Mouse (Mus musculus): ENCODE data around the gene Nkain2. TPM values are rescaled to one million over a fixed set of nuclear protein-coding genes. Genes with fewer than 3 reads are reported as not detected.
"Not testable (repeated sequence)": the region's sequence is repeated elsewhere in the genome, so short reads cannot be mapped to it uniquely, and the experiment has no call there.

The Nkain2 gene
- polyA plus RNA-seq, 1 experiment from 2014 or later, result 0.04 TPM

GRCm38 (mm10) chr10:32058251-32058650, 832.0 kb downstream of the Nkain2 start:
- TF ChIP-seq CTCF (IDR thresholded peaks at IDR 0.05), result no peak
- DNase-seq (ENCODE audit: low read depth, low spot score), result no peak
- ATAC-seq, result no peak
- in situ Hi-C loops (cut with MboI; ENCODE audit: low pct_unique_long_range_greater_than_20kb), result no loop called here
- no peaks in the 10 kb centered on the region for H3K27me3 ChIP-seq
- POLR2A ChIA-PET, result interaction anchor here (0.6 kb wide), 1 partner anchor 802 kb away, joined by 4 read pairs; no protein-coding TSS in a partner anchor
- CTCF ChIA-PET, result no interaction called here

GRCm38 (mm10) chr10:32052546-32053295, 837.5 kb downstream of the Nkain2 start:
- no peak for ATAC-seq
- no peak for DNase-seq (ENCODE audit: low read depth, low spot score)
- no peak for TF ChIP-seq CTCF (IDR thresholded peaks at IDR 0.05)
- POLR2A ChIA-PET, result no interaction called here
- CTCF ChIA-PET, result no interaction called here
- no peaks in the 10 kb centered on the region for H3K27me3 ChIP-seq
- in situ Hi-C loops (cut with MboI; ENCODE audit: low pct_unique_long_range_greater_than_20kb), result no loop called here

- in situ Hi-C loops (cut with MboI; ENCODE audit: low pct_unique_long_range_greater_than_20kb), result no loop called here
- no peak for ATAC-seq
- no peak for DNase-seq (ENCODE audit: low read depth, low spot score)
- H3K27me3 ChIP-seq, result no peaks in the 10 kb centered on the region
- ChIA-PET POLR2A (no interaction called here), CTCF (no interaction called here)
- TF ChIP-seq CTCF (IDR thresholded peaks at IDR 0.05), result no peak
These were observed 838.2 kb downstream of the Nkain2 start for GRCm38 (mm10) chr10:32052045-32052444.

- CTCF ChIA-PET, result no interaction called here
- DNase-seq (ENCODE audit: low read depth, low spot score), result no peak
- POLR2A ChIA-PET, result interaction anchor here (0.5 kb wide), 1 partner anchor 82 kb away, joined by 3 read pairs; no protein-coding TSS in a partner anchor
- ATAC-seq, result no peak
- H3K27me3 ChIP-seq, result no peaks in the 10 kb centered on the region
- TF ChIP-seq CTCF (IDR thresholded peaks at IDR 0.05), result no peak
- in situ Hi-C loops (cut with MboI; ENCODE audit: low pct_unique_long_range_greater_than_20kb), result no loop called here
These were observed 860.3 kb downstream of the Nkain2 start for GRCm38 (mm10) chr10:32029996-32030395.

- TF ChIP-seq CTCF (IDR thresholded peaks at IDR 0.05), result no peak
- ATAC-seq, result no peak
- CTCF ChIA-PET, result no interaction called here
- no peak for DNase-seq (ENCODE audit: low read depth, low spot score)
- in situ Hi-C loops (cut with MboI; ENCODE audit: low pct_unique_long_range_greater_than_20kb), result no loop called here
- H3K27me3 ChIP-seq, result no peaks in the 10 kb centered on the region
- POLR2A ChIA-PET, result no interaction called here
These were observed 871.9 kb downstream of the Nkain2 start for GRCm38 (mm10) chr10:32018385-32018784.

GRCm38 (mm10) chr10:32001216-32001753, 889.0 kb downstream of the Nkain2 start:
- ChIA-PET CTCF (no interaction called here), POLR2A (no interaction called here)
- TF ChIP-seq CTCF (IDR thresholded peaks at IDR 0.05), result no peak
- no peak for ATAC-seq
- in situ Hi-C loops (cut with MboI; ENCODE audit: low pct_unique_long_range_greater_than_20kb), result no loop called here
- H3K27me3 ChIP-seq, result no peaks in the 10 kb centered on the region
- no peak for DNase-seq (ENCODE audit: low read depth, low spot score)

- no peak for ATAC-seq
- no peaks in the 10 kb centered on the region for H3K27me3 ChIP-seq
- POLR2A ChIA-PET, result no interaction called here
- in situ Hi-C loops (cut with MboI; ENCODE audit: low pct_unique_long_range_greater_than_20kb), result no loop called here
- no peak for DNase-seq (ENCODE audit: low read depth, low spot score)
- no peak for TF ChIP-seq CTCF (IDR thresholded peaks at IDR 0.05)
- CTCF ChIA-PET, result interaction anchor here (1.9 kb wide), 1 partner anchor 17 kb away, joined by 3 read pairs; no protein-coding TSS in a partner anchor
These were observed 897.1 kb downstream of the Nkain2 start for GRCm38 (mm10) chr10:31993205-31993604.

GRCm38 (mm10) chr10:31978387-31978786, 911.9 kb downstream of the Nkain2 start:
- POLR2A ChIA-PET, result no interaction called here
- no peaks in the 10 kb centered on the region for H3K27me3 ChIP-seq
- in situ Hi-C loops (cut with MboI; ENCODE audit: low pct_unique_long_range_greater_than_20kb), result no loop called here
- no peak for TF ChIP-seq CTCF (IDR thresholded peaks at IDR 0.05)
- no peak for ATAC-seq
- CTCF ChIA-PET, result no interaction called here
- DNase-seq (ENCODE audit: low read depth, low spot score), result no peak

- DNase-seq (ENCODE audit: low read depth, low spot score) (no peak), ATAC-seq (no peak)
- in situ Hi-C loops (cut with MboI; ENCODE audit: low pct_unique_long_range_greater_than_20kb), result no loop called here
- no peak for TF ChIP-seq CTCF (IDR thresholded peaks at IDR 0.05)
- ChIA-PET CTCF (no interaction called here), POLR2A (no interaction called here)
- H3K27me3 ChIP-seq, result no peaks in the 10 kb centered on the region
These were observed 943.0 kb downstream of the Nkain2 start for GRCm38 (mm10) chr10:31947178-31947726.

GRCm38 (mm10) chr10:31931961-31932360, 958.3 kb downstream of the Nkain2 start:
- POLR2A ChIA-PET, result no interaction called here
- H3K27me3 ChIP-seq, result no peaks in the 10 kb centered on the region
- in situ Hi-C loops (cut with MboI; ENCODE audit: low pct_unique_long_range_greater_than_20kb), result no loop called here
- DNase-seq (ENCODE audit: low read depth, low spot score) (no peak), ATAC-seq (no peak)
- CTCF ChIA-PET, result no interaction called here
- TF ChIP-seq CTCF (IDR thresholded peaks at IDR 0.05), result no peak

- in situ Hi-C loops (cut with MboI; ENCODE audit: low pct_unique_long_range_greater_than_20kb), result no loop called here
- CTCF ChIA-PET, result no interaction called here
- no peak for DNase-seq (ENCODE audit: low read depth, low spot score)
- no peak for ATAC-seq
- no peaks in the 10 kb centered on the region for H3K27me3 ChIP-seq
- POLR2A ChIA-PET, result no interaction called here
- no peak for TF ChIP-seq CTCF (IDR thresholded peaks at IDR 0.05)
These were observed 962.6 kb downstream of the Nkain2 start for GRCm38 (mm10) chr10:31927657-31928056.

GRCm38 (mm10) chr10:31920901-31921300, 969.4 kb downstream of the Nkain2 start:
- CTCF ChIA-PET, result interaction anchor here (1.1 kb wide), 1 partner anchor 52 kb away, joined by 3 read pairs; no protein-coding TSS in a partner anchor

More at GRCm38 (mm10) chr10:31920901-31921300, 969.4 kb downstream of the Nkain2 start:
- H3K27me3 ChIP-seq; ATAC-seq; DNase-seq (ENCODE audit: low read depth, low spot score); in situ Hi-C loops (cut with MboI; ENCODE audit: low pct_unique_long_range_greater_than_20kb); POLR2A ChIA-PET: not testable (repeated sequence)

Measured in Patski (cell line).